Mouse (Mus musculus) ovary, adult 2 months (tissue): Measurements from ENCODE around the gene Lrrc42. TPM values are rescaled to one million over a fixed set of nuclear protein-coding genes. Genes with fewer than 3 reads are reported as not detected.

Experiments used
- polyA plus RNA-seq: library from polyadenylated mRNA; depleted of rRNA; stranded (reverse); fragments of >200 nt; gene quantifications from 2 replicates; pipeline ENCODE4 v1.2.3, GENCODE M21; 2012; rRNA removed

The Lrrc42 gene
- polyA plus RNA-seq = 17.3 and 20.4 TPM in 2 replicates

DNA sequence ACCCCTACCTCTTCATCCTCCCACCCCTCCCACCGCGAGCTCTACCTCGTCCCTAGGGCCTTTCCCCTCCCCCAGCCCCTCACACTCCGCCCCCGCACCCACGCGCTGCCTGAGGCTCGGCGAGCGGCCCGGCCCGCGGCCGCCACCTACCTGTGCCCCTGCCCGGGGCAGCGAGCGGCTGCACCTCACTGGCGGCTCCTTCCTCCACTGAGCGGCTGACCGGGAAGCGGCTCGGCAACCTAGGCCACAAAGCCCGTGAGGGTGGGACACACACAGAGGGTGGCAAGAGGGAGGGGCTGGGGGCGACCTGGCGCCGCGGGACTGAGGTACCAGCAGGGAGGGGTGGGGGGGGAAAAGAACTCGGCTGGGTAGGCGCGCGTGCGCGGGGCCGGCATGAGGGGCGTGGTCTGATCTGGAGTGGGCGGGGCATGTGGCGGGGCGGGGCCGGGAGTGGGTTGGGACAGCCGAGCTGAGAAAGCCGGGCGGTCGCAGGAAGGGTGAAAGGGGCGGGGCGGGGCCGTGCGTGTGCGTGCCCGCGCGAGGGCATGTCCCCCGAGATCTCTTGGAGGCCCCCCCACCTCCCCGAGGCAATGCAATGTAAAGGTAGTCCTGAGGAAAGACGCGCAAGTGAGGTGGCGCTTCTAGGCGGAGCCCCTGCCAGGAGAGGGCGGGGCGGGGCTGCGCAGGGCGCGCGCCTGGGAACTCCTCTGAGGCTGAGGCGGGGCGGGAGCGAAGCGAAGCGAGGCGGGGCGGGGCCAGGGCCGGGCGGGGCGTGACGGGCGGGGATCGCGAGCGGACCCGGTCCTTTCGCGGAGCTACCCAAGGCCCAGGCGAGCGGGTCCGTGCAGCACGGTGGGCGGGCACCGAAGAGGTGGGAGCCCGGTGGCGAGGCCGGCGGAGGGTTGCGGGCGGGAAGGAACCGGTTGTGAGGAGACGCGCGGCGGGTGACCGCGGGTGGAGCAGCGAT, at the start of gene Lrrc42, which contains the start of gene Hspb11:
TSS of gene Lrrc42 (minus strand) at position 408 of the 967 bp plus-strand sequence.
TSS of gene Hspb11 (plus strand) at position 469 of the 967 bp plus-strand sequence.

DNA sequence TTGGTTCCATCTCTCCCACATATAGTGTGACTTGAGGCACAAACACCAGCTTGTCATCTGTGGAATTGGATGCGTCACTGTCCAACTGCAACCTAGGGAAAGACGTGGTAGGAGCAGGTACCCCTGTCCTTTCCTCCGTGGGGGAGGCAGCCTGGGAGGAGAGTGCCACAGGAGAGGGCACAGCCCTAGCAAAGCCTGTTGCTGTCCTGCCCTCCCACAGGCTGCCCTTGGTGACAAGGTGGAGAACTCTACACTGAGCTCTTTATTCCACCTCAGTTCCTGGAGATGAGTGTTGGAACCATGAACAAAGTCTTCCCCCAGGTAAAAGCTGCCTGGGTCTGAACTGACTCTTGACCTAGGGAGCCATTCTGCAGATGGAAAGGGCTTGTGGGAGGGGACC, 44.5 kb downstream of the Lrrc42 start, which contains the start of gene Ldlrad1:
TSS of gene Ldlrad1 (plus strand) at position 301 of the 400 bp plus-strand sequence.

Other genes with a start within 250 kb of the Lrrc42 start
- gene Mrpl37, start 186.7 kb downstream of the Lrrc42 start, polyA plus RNA-seq = 64.6 and 92.3 TPM in 2 replicates
- gene Cyb5rl, start 186.5 kb downstream of the Lrrc42 start, polyA plus RNA-seq = 8.9 and 9.4 TPM in 2 replicates
- 0.09 TPM in 1 of 2 replicates, not detected in the other for gene Cdcp2, start 156.6 kb downstream of the Lrrc42 start, polyA plus RNA-seq
- gene Tmem59, start 75.1 kb downstream of the Lrrc42 start, polyA plus RNA-seq = 236 and 333 TPM in 2 replicates
- 4.5 and 5.5 TPM in 2 replicates for gene Tceanc2, start 74.4 kb downstream of the Lrrc42 start, polyA plus RNA-seq
- gene Ldlrad1, start 44.4 kb downstream of the Lrrc42 start, polyA plus RNA-seq = 44.9 and 46.0 TPM in 2 replicates
- gene Hspb11, start 61 bp upstream of the Lrrc42 start, polyA plus RNA-seq = 0.61 and 1.7 TPM in 2 replicates
- 2.0 TPM in 2 replicates for gene Dio1, start 53.6 kb upstream of the Lrrc42 start, polyA plus RNA-seq
- gene Yipf1, start 60.8 kb upstream of the Lrrc42 start, polyA plus RNA-seq = 34.4 and 50.2 TPM in 2 replicates
- 17.3 and 41.1 TPM in 2 replicates for gene Ndc1, start 114.3 kb upstream of the Lrrc42 start, polyA plus RNA-seq
- 5.5 and 6.4 TPM in 2 replicates for gene Glis1, start 181.1 kb upstream of the Lrrc42 start, polyA plus RNA-seq